11 mouse cellular contexts compared by ENCODE assay signal in genomic region chr19:32106750-32107149, GRCm38 (mm10). TPM values are rescaled to one million over a fixed set of nuclear protein-coding genes. Genes with fewer than 3 reads are reported as not detected.
A peak's percentile ranks its signal among the peaks of the same experiment; 100 is the strongest.
DNase-seq lines count a peak whose midpoint lies in the region; ATAC-seq and TF ChIP-seq lines count a peak whose summit lies in the region.
"Had no signal": no experiment of that assay in that cellular context is flagged by ENCODE, and none has a peak within 500 bp of the region (broad histone marks: within the 10 kb centered on the region; RNA-seq: fewer than 3 reads in every experiment).

No protein-coding gene starts in this region.

- no peaks in the 10 kb centered on the region for H3K27me3 ChIP-seq in heart, embryonic 13.5 days (replicated peaks)
- H3K27me3 ChIP-seq in lung, postnatal 0 days (replicated peaks; ENCODE audit: insufficient read depth, low read length) = no peaks in the 10 kb centered on the region
- H3K27me3 ChIP-seq in intestine, embryonic 16.5 days (replicated peaks; ENCODE audit: control insufficient read depth, insufficient read depth, low read length) = no peaks in the 10 kb centered on the region
- H3K27me3 ChIP-seq in stomach, embryonic 16.5 days (ENCODE audit: control insufficient read depth, insufficient read depth, low read length) = no peaks in the 10 kb centered on the region
- no peaks in the 10 kb centered on the region for H3K27me3 ChIP-seq in hindbrain, embryonic 12.5 days

- DNase-seq in heart, postnatal 14 days = no peak
- DNase-seq in lung, postnatal 0 days (ENCODE audit: low spot score) = peak; percentile 37
- DNase-seq in lung, adult 18-20 months = no peak
- no peak for DNase-seq in frontal cortex, postnatal 25 days (ENCODE audit: low spot score in 2 of 2)
- DNase-seq: kidney, postnatal 25 days; midbrain, embryonic 14.5 days had no signal

- no peaks in the 10 kb centered on the region for H3K36me3 ChIP-seq in heart, embryonic 13.5 days
- H3K36me3 ChIP-seq in lung, postnatal 0 days (ENCODE audit: insufficient read depth, low read length) = no peaks in the 10 kb centered on the region
- H3K36me3 ChIP-seq in intestine, embryonic 16.5 days (ENCODE audit: control insufficient read depth, insufficient read depth, low read length) = no peaks in the 10 kb centered on the region
- no peaks in the 10 kb centered on the region for H3K36me3 ChIP-seq in stomach, embryonic 16.5 days (ENCODE audit: control insufficient read depth, insufficient read depth, low read length)
- no peaks in the 10 kb centered on the region for H3K36me3 ChIP-seq in hindbrain, embryonic 12.5 days

- TF ChIP-seq CTCF in lung, postnatal 0 days (IDR thresholded peaks at IDR 0.05) = no peak

- H3K4me2 ChIP-seq in heart, embryonic 13.5 days = peak overlapping the region; percentile 69
- H3K4me2 ChIP-seq in lung, postnatal 0 days (replicated peaks; ENCODE audit: low read depth, low read length) = peak overlapping the region; percentile 61
- H3K4me2 ChIP-seq in intestine, embryonic 16.5 days (ENCODE audit: low read depth, low read length) = peak overlapping the region; percentile 63
- peak overlapping the region; percentile 65 for H3K4me2 ChIP-seq in stomach, embryonic 16.5 days (ENCODE audit: low read depth, low read length)
- no peak overlapping the region for H3K4me2 ChIP-seq in hindbrain, embryonic 12.5 days (replicated peaks)

- no peak; the same call in 1 of the 2 replicates for TF ChIP-seq EP300 in lung, postnatal 0 days (IDR thresholded peaks at IDR 0.05)

- 70% methylated on average over 2 of the region's 2 CpGs for WGBS in heart, embryonic 13.5 days
- WGBS in lung, postnatal 0 days = 74% methylated on average over 2 of the region's 2 CpGs
- WGBS in intestine, embryonic 16.5 days = 88% methylated on average over 2 of the region's 2 CpGs
- 94% methylated on average over 2 of the region's 2 CpGs for WGBS in stomach, embryonic 16.5 days
- WGBS in hindbrain, embryonic 12.5 days = 96% methylated on average over 2 of the region's 2 CpGs

- H3K4me1 ChIP-seq in heart, embryonic 13.5 days = peaks cover 48% of the 10 kb centered on the region
- peaks cover 9% of the 10 kb centered on the region; the same call in 1 of the 2 replicates for H3K4me1 ChIP-seq in lung, postnatal 0 days (ENCODE audit: insufficient read depth, low read depth, low read length)
- peaks cover 16% of the 10 kb centered on the region for H3K4me1 ChIP-seq in intestine, embryonic 16.5 days (ENCODE audit: control insufficient read depth, insufficient read depth, low read length)
- peaks cover 9% of the 10 kb centered on the region; the same call in 1 of the 2 replicates for H3K4me1 ChIP-seq in stomach, embryonic 16.5 days (ENCODE audit: control insufficient read depth, insufficient read depth, low read length)
- H3K4me1 ChIP-seq in hindbrain, embryonic 12.5 days = 0 out of 2 replicates have a peak, but pooled peaks cover 9% of the 10 kb centered on the region

- no peaks in the 10 kb centered on the region for H3K9me3 ChIP-seq in heart, embryonic 13.5 days
- H3K9me3 ChIP-seq in lung, postnatal 0 days (ENCODE audit: low read length) = no peaks in the 10 kb centered on the region
- no peaks in the 10 kb centered on the region for H3K9me3 ChIP-seq in intestine, embryonic 16.5 days (ENCODE audit: control insufficient read depth, low read length)
- H3K9me3 ChIP-seq in stomach, embryonic 16.5 days (replicated peaks; ENCODE audit: control insufficient read depth, low read length) = no peaks in the 10 kb centered on the region
- H3K9me3 ChIP-seq in hindbrain, embryonic 12.5 days (replicated peaks) = no peaks in the 10 kb centered on the region

- intact Hi-C loops in heart, postnatal 14 days (cut with DNase I) = loop anchor here (5.0 kb wide), 1 partner anchor 281 kb away; the partner anchor contains the start of gene Sgms1

- peak overlapping the region; percentile 81 for H3K4me3 ChIP-seq in heart, embryonic 13.5 days
- peak overlapping the region; percentile 71; the same call in 1 of the 2 replicates for H3K4me3 ChIP-seq in lung, postnatal 0 days (ENCODE audit: low read depth, low read length)
- peak overlapping the region; percentile 73; the same call in 1 of the 2 replicates for H3K4me3 ChIP-seq in intestine, embryonic 16.5 days (ENCODE audit: low read length)
- H3K4me3 ChIP-seq in stomach, embryonic 16.5 days (replicated peaks; ENCODE audit: low read length) = peak overlapping the region; percentile 81
- no peak overlapping the region for H3K4me3 ChIP-seq in hindbrain, embryonic 12.5 days

- no peak for ATAC-seq in heart, embryonic 13.5 days (ENCODE audit: extremely low read depth, insufficient number of reproducible peaks, low FRiP score, low TSS enrichment)
- ATAC-seq in lung, postnatal 0 days = peak; percentile 36
- ATAC-seq in intestine, embryonic 16.5 days = no peak
- no peak for ATAC-seq in stomach, embryonic 16.5 days (ENCODE audit: insufficient read depth, low FRiP score)
- ATAC-seq in hindbrain, embryonic 12.5 days (ENCODE audit: low FRiP score) = no peak
- ATAC-seq: forebrain, embryonic 14.5 days had no signal

- peak overlapping the region; percentile 98 for H3K27ac ChIP-seq in heart, embryonic 13.5 days (replicated peaks)
- H3K27ac ChIP-seq in lung, postnatal 0 days (ENCODE audit: low read length) = peak overlapping the region; percentile 98
- peak overlapping the region; percentile 99; the same call in 1 of the 2 replicates for H3K27ac ChIP-seq in intestine, embryonic 16.5 days (ENCODE audit: low read length)
- H3K27ac ChIP-seq in stomach, embryonic 16.5 days (ENCODE audit: low read length) = no peak overlapping the region
- no peak overlapping the region for H3K27ac ChIP-seq in hindbrain, embryonic 12.5 days

- H3K9ac ChIP-seq in heart, embryonic 13.5 days = peak overlapping the region; percentile 96
- peak overlapping the region; percentile 77; the same call in 1 of the 2 replicates for H3K9ac ChIP-seq in lung, postnatal 0 days (replicated peaks; ENCODE audit: low read depth)
- no peak overlapping the region for H3K9ac ChIP-seq in intestine, embryonic 16.5 days (ENCODE audit: low read depth, low read length)
- no peak overlapping the region; the same call in 1 of the 2 replicates for H3K9ac ChIP-seq in stomach, embryonic 16.5 days (ENCODE audit: low read length)
- H3K9ac ChIP-seq in hindbrain, embryonic 12.5 days = no peak overlapping the region

RNA-seq across cellular contexts. Expression of gene Asah2, which starts 1.3 kb away (rescaled TPM):
- 2.5 and 2.6 TPM in 2 replicates for polyA plus RNA-seq in heart, embryonic 13.5 days (2015; fragmentation: Nextera tagmentation; extraction: Ambion mirVana)
- 10 to 100 TPM; 15.4 to 16.4 TPM for total RNA-seq in heart, postnatal 14 days (2021)
- 2.1 and 2.5 TPM in 2 replicates for polyA plus RNA-seq in lung, postnatal 0 days (2015; fragmentation: Nextera tagmentation; extraction: Ambion mirVana)
- polyA plus RNA-seq in intestine, embryonic 16.5 days (2015; fragmentation: Nextera tagmentation; extraction: Ambion mirVana) = 4.4 and 6.4 TPM in 2 replicates
- 2.4 and 2.5 TPM in 2 replicates for polyA plus RNA-seq in stomach, embryonic 16.5 days (2015; fragmentation: Nextera tagmentation; extraction: Ambion mirVana)
- polyA plus RNA-seq in hindbrain, embryonic 12.5 days (2016; fragmentation: Nextera tagmentation; extraction: Ambion mirVana) = 0.56 and 0.76 TPM in 2 replicates

Comparison
In these comparisons a context has a peak if more than half of its experiments do, and no peak if none do; other contexts are left out.
1. H3K27ac ChIP-seq: peak in heart, embryonic 13.5 days (single experiment), lung, postnatal 0 days (single experiment) and intestine, embryonic 16.5 days (single experiment); none in stomach, embryonic 16.5 days (single experiment) and hindbrain, embryonic 12.5 days (single experiment).
2. H3K9ac ChIP-seq: peak in heart, embryonic 13.5 days (single experiment) and lung, postnatal 0 days (single experiment); none in intestine, embryonic 16.5 days (single experiment), stomach, embryonic 16.5 days (single experiment) and hindbrain, embryonic 12.5 days (single experiment).